Mouse (Mus musculus) mouse trophoblast stem cell (cell line): ENCODE data around the gene Slc2a4.
"Not testable (repeated sequence)": the region's sequence is repeated elsewhere in the genome, so short reads cannot be mapped to it uniquely, and the experiment has no call there.

Experiments used
- in situ Hi-C, 2 experiments: fragments of 300-500 bp; cut with MseI, MboI; formaldehyde crosslinking; loops; 2 replicates in 1 of 2; 3 replicates in 1 of 2; pipeline ENCODE4 v1.15.1; 2025

The Slc2a4 gene

DNA sequence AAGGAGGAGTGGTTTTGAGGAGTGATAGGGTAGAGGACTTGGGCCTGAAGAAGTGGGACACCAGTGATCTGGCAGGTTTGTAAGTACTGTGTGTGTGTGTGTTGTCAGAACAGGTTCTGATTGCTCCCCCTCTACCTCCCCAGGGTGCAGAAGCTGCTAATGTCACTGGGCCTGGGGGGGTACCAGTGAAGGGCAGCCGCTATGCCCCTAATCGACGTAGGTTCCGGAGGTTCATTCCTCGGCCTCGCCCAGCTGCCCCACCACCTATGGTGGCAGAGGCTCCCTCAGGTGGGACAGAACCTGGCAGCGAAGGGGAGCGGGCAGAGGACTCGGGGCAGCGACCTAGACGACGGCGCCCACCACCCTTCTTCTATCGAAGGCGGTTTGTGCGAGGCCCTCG lies 8.3 kb downstream of the Slc2a4 start:
- in situ Hi-C loops: no loop called here

DNA sequence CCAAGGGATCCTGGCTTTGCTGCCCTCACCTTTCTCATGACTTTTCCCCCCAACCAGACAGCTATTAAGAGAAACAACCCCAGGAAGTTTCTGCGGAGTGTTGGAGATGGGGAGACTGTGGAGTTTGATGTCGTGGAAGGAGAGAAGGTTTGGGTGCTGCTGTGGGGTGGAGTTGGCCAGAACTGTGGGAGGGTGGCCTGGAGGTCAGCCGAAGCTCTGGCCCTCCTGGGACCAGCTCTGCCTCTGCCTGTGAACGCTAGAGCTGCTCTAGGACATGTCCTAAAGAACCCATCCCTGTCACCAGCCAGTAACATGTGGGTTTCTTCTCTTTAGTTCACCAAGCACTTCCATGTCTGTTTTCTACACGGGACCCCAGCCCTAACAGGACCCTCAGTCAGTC lies 8.8 kb downstream of the Slc2a4 start:
- in situ Hi-C loops: no loop called here

DNA sequence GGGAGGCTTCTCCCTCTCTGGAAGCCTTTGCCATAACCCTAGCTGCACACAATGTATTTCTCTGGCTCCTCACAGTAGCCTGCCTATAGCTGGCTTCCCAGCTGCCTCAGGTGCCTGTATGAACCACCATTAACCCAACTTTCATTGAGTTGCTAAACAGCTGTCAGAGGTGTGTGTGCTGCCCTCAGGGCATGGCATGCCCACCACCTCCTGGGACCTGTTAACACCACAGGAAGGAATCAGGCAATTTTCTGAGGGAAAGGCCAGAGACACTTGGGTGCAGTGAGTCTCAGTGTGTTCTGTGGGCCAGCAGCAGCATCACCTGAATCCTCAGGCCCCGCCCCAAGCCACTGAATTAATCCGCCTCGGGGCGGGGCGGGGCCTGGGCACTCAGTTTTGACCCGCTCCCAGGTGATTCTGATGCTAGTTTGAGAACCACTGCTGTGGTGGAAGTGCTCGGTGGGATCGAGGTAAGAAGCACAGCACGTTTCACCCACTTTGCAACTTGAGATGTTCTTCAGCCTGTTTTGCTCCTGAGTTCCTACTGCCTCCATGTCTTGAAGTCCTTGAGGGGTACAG lies 9.5 kb downstream of the Slc2a4 start:
- in situ Hi-C loops: no loop called here

DNA sequence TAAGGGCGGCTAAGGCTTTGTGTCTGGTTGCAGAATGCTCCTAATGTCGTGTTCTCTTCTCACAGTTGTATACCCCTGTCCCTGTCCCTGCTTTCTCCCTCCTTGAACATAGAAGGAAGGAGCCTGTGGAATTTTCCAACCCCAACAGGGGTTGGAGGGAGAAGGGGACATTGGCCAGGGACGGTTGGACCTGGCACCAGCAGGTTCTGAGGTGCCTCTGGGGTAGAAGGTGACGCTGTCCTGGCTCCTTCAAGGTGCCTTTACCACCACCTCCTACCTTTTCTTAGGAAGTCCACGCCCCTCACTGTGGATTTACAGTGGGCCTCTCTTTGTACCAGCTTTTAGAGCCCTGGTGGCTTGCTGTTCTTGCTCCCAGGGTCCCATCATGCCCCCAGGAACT lies 10.2 kb downstream of the Slc2a4 start:
- in situ Hi-C loops: no loop called here

DNA sequence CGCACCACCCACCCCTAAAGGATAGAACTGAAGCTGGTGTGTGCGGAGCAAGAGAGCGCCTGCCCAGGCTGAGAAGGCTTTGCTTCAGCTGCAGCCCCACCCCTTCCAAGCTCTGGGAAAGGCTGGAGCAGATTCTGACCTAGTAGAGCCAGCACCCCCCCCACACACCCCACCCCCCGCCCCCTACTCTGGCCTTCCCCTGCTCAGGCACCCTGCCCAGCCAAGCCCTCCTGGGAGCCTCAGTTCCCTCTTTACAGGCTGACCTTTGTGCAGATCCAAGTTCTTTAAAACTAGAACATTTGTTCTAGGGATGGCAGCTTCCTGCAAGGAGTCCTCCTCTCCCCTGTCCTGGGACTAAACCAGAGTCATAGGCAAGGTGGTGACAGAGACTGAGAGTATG lies 10.6 kb downstream of the Slc2a4 start:
- in situ Hi-C loops: no loop called here

DNA sequence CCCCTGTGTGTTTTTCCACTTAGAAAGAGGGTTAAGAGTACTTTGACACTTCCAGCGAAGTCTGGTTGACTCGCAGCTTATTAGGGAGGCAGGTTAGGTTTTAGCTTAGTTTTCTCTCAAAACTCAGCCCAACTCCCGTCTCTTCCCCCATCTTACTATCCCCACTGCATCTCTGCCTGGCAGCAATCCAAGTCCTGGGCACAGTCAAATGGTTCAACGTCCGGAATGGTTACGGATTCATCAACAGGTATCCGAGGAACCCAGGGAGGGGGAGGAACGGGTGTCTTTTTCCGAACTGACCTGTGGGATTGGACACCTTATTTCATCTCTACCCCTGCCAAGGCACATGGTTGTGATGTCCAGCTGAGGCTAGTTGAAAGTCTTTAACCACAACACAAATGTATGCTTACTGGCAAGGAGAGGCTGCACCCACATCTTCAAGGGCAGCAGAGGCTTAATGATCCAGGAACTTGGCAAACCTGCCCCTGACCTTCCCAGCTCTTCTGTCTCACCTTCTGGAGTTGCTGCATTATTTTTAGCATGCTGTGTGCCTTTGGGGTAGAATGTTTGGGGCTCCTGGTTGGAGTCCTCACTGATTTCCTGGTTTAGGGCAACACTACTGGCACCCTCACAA lies 11.2 kb downstream of the Slc2a4 start:
- in situ Hi-C loops: no loop called here

DNA sequence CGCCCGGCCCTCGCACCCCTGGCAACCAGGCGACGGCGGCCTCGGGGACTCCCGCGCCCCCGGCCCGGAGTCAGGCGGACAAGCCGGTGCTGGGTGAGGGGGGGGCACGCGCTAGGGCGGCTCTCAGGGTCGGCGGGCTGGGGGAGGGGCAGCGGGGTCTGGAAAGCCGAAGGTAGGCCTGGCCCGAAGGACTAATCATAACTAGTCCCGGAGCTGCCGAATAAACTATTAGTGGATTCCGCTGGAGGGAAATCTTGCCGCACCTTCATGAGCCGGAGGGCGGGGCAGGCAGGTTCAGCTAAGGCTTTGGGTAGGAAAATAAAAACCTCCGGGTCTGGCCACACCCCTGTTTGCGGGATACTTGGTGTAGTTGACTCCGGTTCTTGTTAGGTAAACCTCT lies 11.8 kb downstream of the Slc2a4 start:
- in situ Hi-C loops: no loop called here

DNA sequence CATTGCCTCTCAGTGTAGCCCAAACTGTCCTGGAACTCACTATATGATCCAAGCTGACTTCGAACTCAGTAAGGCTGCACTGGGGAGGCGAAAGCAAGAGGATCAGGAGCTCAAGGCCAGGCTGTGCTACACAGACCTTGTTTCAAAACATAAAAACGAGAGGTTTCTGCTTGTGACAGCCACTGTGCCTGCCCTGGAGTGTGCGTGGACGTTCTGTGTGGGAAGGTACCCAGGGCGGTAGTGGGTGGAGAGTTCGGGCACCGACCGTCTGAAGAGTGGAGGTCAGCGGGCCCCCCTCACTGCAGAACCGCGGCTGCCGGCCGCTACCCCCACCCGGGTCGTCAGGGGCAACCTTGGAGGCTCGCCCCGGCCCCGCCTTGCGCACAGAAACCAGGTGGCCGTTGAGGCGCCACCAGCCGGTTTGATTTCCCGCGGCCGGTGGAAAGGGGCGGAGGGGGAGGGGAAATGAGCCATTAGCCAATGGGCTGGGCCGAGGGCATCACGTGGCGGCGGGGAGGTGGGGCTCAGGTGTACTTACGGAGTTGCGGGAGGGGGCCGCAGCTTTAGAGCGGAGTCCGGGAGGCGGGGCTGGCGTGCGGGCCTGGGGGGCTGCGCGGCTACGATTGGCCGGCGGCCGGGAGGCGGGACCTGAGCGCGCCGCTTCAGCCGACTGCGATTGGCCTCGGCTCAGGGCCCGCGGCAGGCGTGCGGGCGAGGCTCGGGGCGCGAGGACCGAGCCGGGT lies 12.7 kb downstream of the Slc2a4 start, which contains the start of gene Ybx2:
TSS of gene Ybx2 (plus strand) at position 660 of the 743 bp plus-strand sequence.
- in situ Hi-C loops: no loop called here

DNA sequence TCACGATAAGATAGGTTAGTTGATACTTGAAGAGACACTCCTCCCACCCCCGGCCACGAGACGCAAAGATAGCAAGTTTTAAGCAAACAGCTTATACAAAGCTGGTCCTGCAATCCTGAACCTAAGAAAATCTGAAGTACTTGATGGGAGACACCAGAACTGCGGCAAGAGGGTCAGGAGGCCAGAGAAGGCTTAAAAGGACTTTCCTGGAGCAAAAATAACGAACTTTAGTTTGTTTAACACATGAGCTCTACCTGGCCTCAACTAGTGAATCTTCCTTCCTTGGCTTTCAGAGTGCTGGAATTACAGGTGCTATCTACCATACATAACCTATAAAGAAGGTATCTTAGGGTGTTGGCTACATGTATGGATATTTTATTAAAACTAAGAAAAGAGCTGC lies 13.3 kb downstream of the Slc2a4 start:
- in situ Hi-C loops: no loop called here

DNA sequence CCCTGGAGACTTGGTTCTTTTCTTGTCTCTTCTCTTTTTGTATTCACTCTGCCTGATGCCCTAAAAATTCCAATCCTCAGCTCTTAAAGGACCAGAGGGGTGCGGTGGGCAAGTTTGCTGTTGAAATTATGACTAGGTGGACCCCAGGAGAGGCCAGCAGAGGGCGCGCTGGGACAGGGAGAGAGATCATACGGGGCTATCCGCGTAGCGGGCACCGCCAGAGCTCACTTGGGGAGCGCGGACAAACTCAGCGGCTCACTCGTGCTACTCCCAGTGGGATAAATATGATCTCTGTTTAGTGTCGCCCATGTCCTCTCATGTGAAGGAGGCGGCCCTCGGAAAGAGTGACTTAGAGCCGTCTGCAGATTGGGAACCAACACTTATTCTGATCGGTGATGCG lies 13.8 kb downstream of the Slc2a4 start:
- in situ Hi-C loops: no loop called here

DNA sequence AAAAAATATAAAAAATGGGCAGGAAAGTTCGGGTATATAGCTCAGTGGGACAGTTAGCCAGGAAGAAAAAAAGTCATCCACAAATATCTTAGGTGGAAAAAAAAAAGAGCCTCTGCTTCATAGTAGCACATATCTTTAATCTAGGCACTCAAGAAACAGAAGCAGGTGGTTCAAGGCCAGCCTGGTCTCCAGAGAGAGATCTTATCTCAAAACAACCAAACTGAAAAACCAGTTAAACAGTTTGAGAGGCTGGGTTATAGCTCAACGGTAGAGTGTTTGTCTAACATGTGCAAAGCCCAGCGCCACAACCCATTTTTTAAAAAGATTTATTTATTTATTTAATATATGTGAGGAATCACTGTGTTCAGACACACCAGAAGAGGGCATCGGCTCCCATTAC lies 14.9 kb downstream of the Slc2a4 start:
- in situ Hi-C loops: no loop called here

DNA sequence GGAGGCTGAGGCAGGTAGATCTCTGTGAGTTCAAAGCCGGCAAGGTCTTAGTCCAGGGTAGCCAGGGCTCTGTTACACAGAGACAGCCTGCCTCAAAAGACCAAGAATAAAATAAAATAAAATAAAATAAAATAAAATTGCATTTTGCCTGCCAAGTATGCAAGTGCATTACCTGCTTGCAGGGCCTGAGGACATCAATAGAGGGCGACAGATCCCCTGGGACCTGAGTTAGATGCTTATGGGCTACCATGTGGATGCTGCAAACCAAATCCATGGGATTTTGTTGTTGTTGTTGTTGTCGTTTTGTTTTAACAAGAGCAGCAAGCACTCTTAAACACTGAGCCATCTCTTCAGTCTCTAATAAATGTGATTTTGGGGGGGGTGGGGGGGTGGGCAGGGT lies 15.7 kb downstream of the Slc2a4 start:
- in situ Hi-C loops: no loop called here

DNA sequence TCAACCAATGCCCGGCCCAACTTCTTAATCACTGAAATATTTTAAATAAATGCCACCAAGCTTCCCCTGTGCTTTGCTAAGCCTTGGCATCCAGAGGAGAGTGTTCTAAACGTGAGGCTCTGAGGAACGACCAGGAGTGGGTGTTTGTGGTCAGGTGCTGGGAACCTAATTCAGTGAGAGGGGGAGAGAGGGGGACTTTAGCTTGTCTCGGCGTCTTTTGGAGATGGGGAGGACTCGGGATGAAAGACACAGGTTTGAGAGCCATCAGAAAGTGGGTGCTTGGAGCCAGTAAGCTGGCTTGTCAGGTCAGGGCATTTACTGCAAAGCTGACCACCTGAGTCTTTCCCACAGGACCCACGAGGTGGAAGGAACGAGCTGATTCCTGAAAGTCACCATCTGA lies 16.2 kb downstream of the Slc2a4 start:
- in situ Hi-C loops: no loop called here

DNA sequence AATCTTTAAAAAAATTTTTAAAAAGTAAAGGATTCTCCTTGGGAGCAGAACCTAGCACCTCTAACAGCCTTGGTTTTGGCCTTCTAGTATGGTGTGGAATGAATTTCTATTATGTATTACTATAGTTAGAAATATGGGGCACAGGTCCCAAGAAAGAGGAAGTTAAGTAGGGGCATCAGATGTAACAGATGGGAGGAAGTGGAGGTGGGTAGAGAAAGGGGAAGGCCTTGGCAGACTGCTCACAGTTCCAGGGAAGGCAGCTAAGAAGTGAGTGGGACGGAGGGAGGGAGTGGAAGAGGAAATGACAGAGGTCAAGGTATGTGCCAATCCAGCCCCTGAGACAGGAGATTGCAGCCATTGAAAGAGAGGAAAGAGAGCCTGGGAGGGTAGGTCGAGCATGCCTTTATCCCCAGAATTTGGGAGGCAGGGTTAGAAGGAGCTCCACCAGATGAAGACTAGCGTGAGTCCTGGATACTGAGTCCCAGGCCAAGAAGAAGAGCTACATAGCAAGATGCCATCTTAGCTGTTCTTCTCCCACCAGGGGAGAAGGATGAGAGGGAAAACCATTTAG lies 16.9 kb downstream of the Slc2a4 start:
- in situ Hi-C loops: no loop called here

DNA sequence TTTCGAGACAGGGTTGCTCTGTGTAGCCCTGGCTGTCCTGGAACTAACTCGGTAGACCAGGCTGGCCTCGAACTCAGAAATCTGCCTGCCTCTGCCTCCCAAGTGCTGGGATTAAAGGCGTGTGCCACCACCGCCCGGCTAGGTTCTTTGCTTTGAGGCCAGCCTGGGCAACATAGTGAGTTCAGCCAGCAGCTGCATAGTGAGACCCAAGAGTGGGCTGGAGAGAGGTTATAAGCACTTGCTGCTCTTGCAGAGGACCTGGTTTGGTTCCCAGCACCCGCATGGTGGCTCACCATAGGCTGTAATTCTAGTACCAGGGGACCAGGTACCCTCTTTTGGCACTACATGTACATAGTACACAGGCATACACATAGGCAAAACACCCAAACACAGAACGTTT lies 17.8 kb downstream of the Slc2a4 start:
- in situ Hi-C loops: not testable (repeated sequence)

DNA sequence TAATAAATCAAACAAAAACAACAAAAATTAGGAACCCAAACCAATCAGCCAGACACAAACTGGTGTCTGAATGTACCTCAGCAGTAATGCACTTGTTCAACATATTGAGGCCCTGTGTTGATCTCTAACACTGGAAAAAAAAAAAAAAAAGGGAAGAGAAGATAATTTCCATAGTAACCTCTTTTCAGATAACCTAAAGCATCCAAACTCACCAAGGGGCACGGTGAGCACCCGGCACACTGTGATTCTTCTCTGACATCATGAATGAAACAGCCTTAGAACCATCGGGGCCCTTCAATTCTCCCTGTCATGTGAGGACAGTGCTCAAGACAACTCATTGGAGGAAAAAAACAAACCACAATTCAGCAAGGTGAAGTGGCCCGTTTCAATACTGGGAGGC lies 18.3 kb downstream of the Slc2a4 start:
- in situ Hi-C loops: loop anchor here in 1 of 2 experiments (5.0 kb wide), 1 partner anchor 33 kb away; the partner anchor contains the start of gene Cldn7

DNA sequence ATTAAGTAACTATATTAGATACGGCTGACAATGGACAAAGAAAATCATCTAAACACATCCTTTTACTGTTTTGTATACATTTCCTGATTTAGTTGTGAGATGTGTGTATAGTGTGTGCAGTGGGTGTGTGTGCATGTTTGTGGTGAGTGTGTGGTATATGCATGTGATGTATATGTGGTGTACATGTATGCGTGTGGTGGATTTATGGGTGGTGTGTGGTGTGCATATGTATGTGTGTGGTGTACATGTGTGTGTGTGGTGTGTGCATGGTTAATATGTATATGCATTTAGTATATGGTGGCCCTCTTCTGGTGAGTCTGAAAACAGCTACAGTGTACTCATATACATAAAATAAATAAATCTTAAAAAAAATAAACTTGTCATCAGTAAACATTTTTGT lies 20.5 kb downstream of the Slc2a4 start:
- in situ Hi-C loops: loop anchor here in 1 of 2 experiments (5.0 kb wide), 1 partner anchor 35 kb away; the partner anchor contains the start of gene Cldn7

DNA sequence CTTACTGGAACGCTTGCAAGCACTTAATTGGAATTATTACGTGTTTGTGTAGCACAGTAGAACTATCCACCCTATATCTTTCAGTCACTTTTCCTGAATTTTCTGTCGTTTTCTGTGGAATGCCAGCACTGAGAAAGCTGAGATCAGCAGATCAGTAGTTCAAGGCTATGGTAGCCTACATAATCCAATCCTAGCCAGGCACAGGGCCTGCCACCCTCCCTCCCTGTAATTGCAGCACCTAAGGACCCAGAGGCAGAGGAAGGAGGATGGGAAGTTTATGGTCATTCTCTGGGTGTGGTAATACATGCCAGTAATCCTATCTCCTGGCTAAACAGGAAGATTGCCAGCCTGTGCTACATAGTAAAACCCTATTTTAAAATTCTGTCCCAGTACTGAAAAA lies 25.2 kb downstream of the Slc2a4 start:
- in situ Hi-C loops: no loop called here

DNA sequence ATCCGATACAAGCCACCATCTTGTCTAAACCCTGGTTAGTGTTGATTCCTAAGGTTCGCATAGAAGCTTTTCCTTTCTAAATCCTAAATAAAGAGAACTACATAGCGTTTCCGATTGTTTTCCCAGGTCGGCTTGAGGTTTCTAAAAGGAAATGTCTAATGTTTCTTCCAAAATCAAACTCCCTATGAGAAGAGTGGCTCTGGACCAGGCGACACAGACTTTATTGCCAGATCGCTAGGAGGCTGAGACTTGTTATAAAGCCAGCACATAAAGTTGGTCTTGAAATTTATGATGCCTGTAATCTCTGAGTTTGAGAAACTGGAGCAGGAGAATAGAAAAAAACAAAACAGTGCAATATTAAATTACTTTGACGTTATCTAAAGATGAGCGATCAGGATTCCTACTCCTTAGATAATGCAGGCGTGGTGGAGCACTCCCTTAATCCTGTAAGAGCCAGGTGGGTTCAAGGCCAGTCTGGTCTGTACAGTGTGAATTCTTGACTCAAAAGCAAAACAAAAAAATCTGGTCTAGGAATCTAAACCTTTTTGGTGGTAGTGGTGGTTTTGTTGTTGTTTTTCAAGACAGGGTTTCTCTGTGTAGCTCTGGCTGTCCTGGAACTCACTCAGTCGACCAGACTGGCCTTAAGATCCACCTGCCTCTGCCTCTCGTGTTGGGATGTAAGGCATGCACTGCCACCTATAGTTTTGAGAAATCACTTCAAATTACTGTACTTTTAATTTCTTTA lies 25.8 kb downstream of the Slc2a4 start:
- in situ Hi-C loops: no loop called here

DNA sequence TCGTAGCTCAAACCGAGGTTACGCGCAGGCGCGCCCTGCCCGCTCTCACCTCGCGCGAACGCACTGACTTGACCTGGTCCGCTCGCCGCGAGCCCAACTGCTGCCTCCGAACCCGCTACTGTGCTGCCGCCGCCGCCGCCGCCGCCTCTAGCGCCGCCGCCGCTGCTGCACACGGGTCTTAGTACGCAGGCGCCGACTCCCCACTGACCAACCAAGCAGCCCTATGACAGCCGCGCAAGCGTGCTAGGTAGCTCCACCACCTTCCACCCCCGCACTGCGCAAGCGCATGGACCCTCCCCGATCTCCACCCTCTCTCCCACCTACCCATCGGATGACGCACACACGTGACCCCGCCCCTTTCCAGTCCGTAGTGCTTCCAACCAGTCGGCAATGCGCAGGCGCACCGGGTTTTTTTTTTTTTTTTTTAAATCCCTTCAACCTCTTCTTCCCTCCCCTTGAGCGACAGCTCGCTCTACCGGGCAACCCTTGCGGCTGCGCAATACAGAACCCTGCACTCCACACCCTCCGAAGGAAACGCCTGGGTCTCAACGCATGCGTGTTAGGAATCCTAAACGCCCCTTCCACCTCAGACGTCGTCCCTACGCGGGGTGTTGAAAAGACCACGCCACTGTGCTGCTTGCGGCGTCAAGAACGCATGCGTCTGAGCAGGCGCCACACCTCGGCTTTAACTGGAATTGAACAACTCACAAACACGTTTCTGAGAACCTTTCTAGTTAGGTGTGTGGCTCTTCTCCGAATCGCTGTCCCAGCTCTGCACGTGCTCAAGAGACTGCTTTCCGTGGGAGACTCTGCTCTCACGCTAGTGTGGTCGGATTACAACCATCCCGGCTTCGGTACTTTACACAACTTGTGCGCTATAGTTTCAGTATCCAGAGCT lies 26.6 kb downstream of the Slc2a4 start, which contains the start of gene Eif5a:
TSS of gene Eif5a (minus strand) at position 845 of the 898 bp plus-strand sequence.
- in situ Hi-C loops: no loop called here
